Mouse (Mus musculus) MEL (cell line): ENCODE data around the gene Rnf103.

Experiments used
- CTCF ChIP-seq, 3 experiments: IDR thresholded peaks in 2 of 3; conservative IDR thresholded peaks in 1 of 3; 2 replicates each; pipeline ENCODE4 v1.5.1; 2011 to 2012; ENCODE audit warnings: low read length in 3 of 3, low read depth in 2 of 3, mild to moderate bottlenecking in 2 of 3, improper control_type of control experiment in 1 of 3, inconsistent platforms in 1 of 3, mixed read lengths in 1 of 3, moderate library complexity in 1 of 3; ENCODE audit not compliant: control insufficient read depth in 1 of 3, insufficient read depth in 1 of 3, poor library complexity in 1 of 3, severe bottlenecking in 1 of 3
- EP300 ChIP-seq, 2 experiments: IDR thresholded peaks; 2 replicates each; pipeline ENCODE4 v1.6.1; 2011; ENCODE audit warnings: improper control_type of control experiment in 2 of 2, low read length in 2 of 2, low read depth in 1 of 2, mild to moderate bottlenecking in 1 of 2
- GATA1 ChIP-seq: IDR thresholded peaks from 2 replicates; pipeline ENCODE4 v1.6.1; 2011; ENCODE audit warnings: low read depth, low read length, improper control_type of control experiment
- MYC ChIP-seq: IDR thresholded peaks from 2 replicates; pipeline ENCODE4 v1.6.1; 2011; ENCODE audit warnings: low read depth, mild to moderate bottlenecking, low read length, improper control_type of control experiment, moderate library complexity
- POLR2A ChIP-seq, 2 experiments: IDR thresholded peaks; 2 replicates each; pipeline ENCODE4 v1.6.1; 2011 to 2012; ENCODE audit warnings: low read length in 2 of 2, mild to moderate bottlenecking in 2 of 2, control low read depth in 1 of 2, improper control_type of control experiment in 1 of 2, low read depth in 1 of 2, moderate library complexity in 1 of 2; ENCODE audit not compliant: control insufficient read depth in 1 of 2, insufficient read depth in 1 of 2, poor library complexity in 1 of 2

DNA sequence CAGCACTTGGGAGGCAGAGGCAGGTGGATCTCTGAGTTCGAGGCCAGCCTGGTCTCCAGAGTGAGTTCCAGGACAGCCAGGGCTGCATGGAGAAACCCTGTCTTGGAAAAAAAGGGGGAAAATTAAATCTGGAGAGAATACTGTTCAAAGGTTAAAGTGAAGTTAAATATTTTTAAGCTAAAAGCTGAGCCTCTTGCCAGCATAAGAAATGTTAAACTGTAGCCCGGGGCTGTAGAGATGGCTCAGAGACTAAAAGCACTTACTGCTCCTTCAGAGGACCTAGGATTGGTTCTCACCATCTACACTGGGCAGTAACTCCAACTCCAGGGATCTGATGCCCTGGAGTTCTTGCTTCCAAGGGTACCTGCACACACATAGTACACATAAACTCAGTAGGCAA is 63.1 kb downstream of the Rnf103 start:
- no peak for TF ChIP-seq EP300 (IDR thresholded peaks at IDR 0.05; ENCODE audit: low read depth in 1 of 2, low read length in 2 of 2)
- TF ChIP-seq CTCF (IDR thresholded peaks at IDR 0.05 in 2 of 3, conservative IDR thresholded peaks at IDR 0.05 in 1 of 3; ENCODE audit: control insufficient read depth in 1 of 3, insufficient read depth in 1 of 3, low read depth in 2 of 3, low read length in 3 of 3, poor library complexity in 1 of 3, severe bottlenecking in 1 of 3): no peak
- TF ChIP-seq GATA1: no peak
- TF ChIP-seq POLR2A (IDR thresholded peaks at IDR 0.05; ENCODE audit: control insufficient read depth in 1 of 2, insufficient read depth in 1 of 2, low read depth in 1 of 2, low read length in 2 of 2, poor library complexity in 1 of 2): no peak
- no peak for TF ChIP-seq MYC
